Mouse (Mus musculus) adrenal gland, postnatal 4 days (tissue): ENCODE measurements around the gene Map2. TPM values are rescaled to one million over a fixed set of nuclear protein-coding genes. Genes with fewer than 3 reads are reported as not detected.

Experiments
- DNase-seq, 2 experiments: peaks; one replicate each; pipeline ENCODE4 v3.0.0; 2021 to 2022; ENCODE audit warnings: low spot score in 2 of 2, mixed read lengths in 2 of 2
- long read RNA-seq, 2 experiments: library from polyadenylated mRNA; stranded (forward); transcript quantifications; one replicate each; pipeline ENCODE4 v2.0.0; 2021
- total RNA-seq, 2 experiments: library from RNA; stranded (reverse); gene quantifications; 2 replicates each; pipeline ENCODE4 v1.2.3; 2021

Gene Map2
- 10 to 100 TPM; 33.6 to 39.3 TPM for total RNA-seq
- long read RNA-seq, experiment 1, partial matches to known transcripts = 0 of 1 reads
- long read RNA-seq, experiment 1, other reads (novel, unspliced or antisense) = 1 of 1 reads
- long read RNA-seq, experiment 2, partial matches to known transcripts = 1 of 5 reads
- long read RNA-seq, experiment 2, other reads (novel, unspliced or antisense) = 4 of 5 reads

GRCm38 (mm10) chr1:66175041-66175665 is at the start of gene Map2:
Gene Map2, plus strand, starts transcription at chr1:66175273.
- DNase-seq = peak; percentile 49 to 56

- DNase-seq = no peak
Observed at GRCm38 (mm10) chr1:66133014-66133413, 42.1 kb upstream of the Map2 start.

GRCm38 (mm10) chr1:66135324-66135723 is 39.7 kb upstream of the Map2 start:
- no peak for DNase-seq

GRCm38 (mm10) chr1:66140686-66141085 is 34.4 kb upstream of the Map2 start:
- DNase-seq = no peak

GRCm38 (mm10) chr1:66145180-66145579 is 29.9 kb upstream of the Map2 start:
- DNase-seq = no peak

GRCm38 (mm10) chr1:66148825-66149514 is 26.1 kb upstream of the Map2 start:
- DNase-seq = no peak

GRCm38 (mm10) chr1:66150806-66151205 is 24.3 kb upstream of the Map2 start:
- no peak for DNase-seq

GRCm38 (mm10) chr1:66157135-66157534 is 17.9 kb upstream of the Map2 start:
- DNase-seq = no peak

GRCm38 (mm10) chr1:66157589-66157988 is 17.5 kb upstream of the Map2 start:
- DNase-seq = no peak

GRCm38 (mm10) chr1:66164648-66165047 is 10.4 kb upstream of the Map2 start:
- DNase-seq = no peak

- DNase-seq = no peak
Observed at GRCm38 (mm10) chr1:66168722-66169121, 6.4 kb upstream of the Map2 start.

GRCm38 (mm10) chr1:66172127-66172526 is 2.9 kb upstream of the Map2 start:
- no peak for DNase-seq

- no peak for DNase-seq
Observed at GRCm38 (mm10) chr1:66173630-66174029, 1.4 kb upstream of the Map2 start.

- no peak for DNase-seq
Observed at GRCm38 (mm10) chr1:66176012-66176837, 1.2 kb downstream of the Map2 start.

GRCm38 (mm10) chr1:66176838-66177105 is 1.7 kb downstream of the Map2 start:
- DNase-seq = no peak

GRCm38 (mm10) chr1:66177489-66178170 is 2.6 kb downstream of the Map2 start:
- no peak for DNase-seq

- DNase-seq = no peak
Observed at GRCm38 (mm10) chr1:66187016-66187681, 12.1 kb downstream of the Map2 start.

- DNase-seq = no peak
Observed at GRCm38 (mm10) chr1:66192401-66192800, 17.3 kb downstream of the Map2 start.

GRCm38 (mm10) chr1:66192891-66193290 is 17.8 kb downstream of the Map2 start:
- DNase-seq = no peak

GRCm38 (mm10) chr1:66195040-66195726 is 20.1 kb downstream of the Map2 start:
- no peak for DNase-seq
